Mouse (Mus musculus) lung, postnatal 25 days (tissue): ENCODE results near the gene Gm29797.

ENCODE experiments used
- DNase-seq: peaks from one replicate; pipeline ENCODE4 v3.0.0; 2022; ENCODE audit warnings: low spot score

Gm29797 gene

GRCm38 (mm10) chr2:181673501-181673900 is 16.7 kb downstream of the Gm29797 start:
- peak; percentile 23 for DNase-seq

- no peak for DNase-seq
These were observed 18.1 kb downstream of the Gm29797 start for GRCm38 (mm10) chr2:181674934-181675333.

- DNase-seq, result peak; percentile 89
These were observed 18.6 kb downstream of the Gm29797 start for GRCm38 (mm10) chr2:181675454-181675853.

GRCm38 (mm10) chr2:181676424-181676823 is 19.6 kb downstream of the Gm29797 start:
- no peak for DNase-seq

- peak; percentile 81 for DNase-seq
These were observed 20.4 kb downstream of the Gm29797 start for GRCm38 (mm10) chr2:181677096-181677754.

GRCm38 (mm10) chr2:181677755-181678098 is 20.9 kb downstream of the Gm29797 start:
- peak; percentile 62 for DNase-seq

- DNase-seq, result peak; percentile 89
These were observed 21.9 kb downstream of the Gm29797 start for GRCm38 (mm10) chr2:181678780-181679179.

- DNase-seq, result peak; percentile 65
These were observed 23.3 kb downstream of the Gm29797 start, which contains the start of gene Tcea2 for GRCm38 (mm10) chr2:181679951-181680715. Gene Tcea2, plus strand, starts transcription at chr2:181680310.

- DNase-seq, result no peak
These were observed 23.9 kb downstream of the Gm29797 start for GRCm38 (mm10) chr2:181680716-181681117.

GRCm38 (mm10) chr2:181681978-181682377 is 25.1 kb downstream of the Gm29797 start:
- no peak for DNase-seq

- no peak for DNase-seq
These were observed 26.5 kb downstream of the Gm29797 start for GRCm38 (mm10) chr2:181683381-181683780.

GRCm38 (mm10) chr2:181684713-181685112 is 27.9 kb downstream of the Gm29797 start:
- DNase-seq, result no peak

- no peak for DNase-seq
These were observed 28.9 kb downstream of the Gm29797 start for GRCm38 (mm10) chr2:181685686-181686085.

- DNase-seq, result no peak
These were observed 30.8 kb downstream of the Gm29797 start for GRCm38 (mm10) chr2:181687586-181687985.

GRCm38 (mm10) chr2:181689466-181690160 is 32.8 kb downstream of the Gm29797 start:
- no peak for DNase-seq

GRCm38 (mm10) chr2:181691083-181691482 is 34.2 kb downstream of the Gm29797 start:
- no peak for DNase-seq

GRCm38 (mm10) chr2:181691571-181691970 is 34.7 kb downstream of the Gm29797 start:
- DNase-seq, result no peak

GRCm38 (mm10) chr2:181692304-181692703 is 35.5 kb downstream of the Gm29797 start:
- no peak for DNase-seq

GRCm38 (mm10) chr2:181693339-181694280 is 36.8 kb downstream of the Gm29797 start, which contains the start of gene Rgs19:
Gene Rgs19, minus strand, starts transcription at chr2:181693977.
- peak; percentile 87 for DNase-seq

- DNase-seq, result no peak
These were observed 37.7 kb downstream of the Gm29797 start for GRCm38 (mm10) chr2:181694581-181694980.

- DNase-seq, result no peak
These were observed 38.9 kb downstream of the Gm29797 start for GRCm38 (mm10) chr2:181695776-181696175.
